Mouse (Mus musculus): ENCODE measurements at regions not wholly inside any gene's neighbourhood (a gene's known extent, or its start where the extent isn't known, plus 50 kb on each side); places are given as distances from the start of the nearest gene placed in this dataset.

DNA sequence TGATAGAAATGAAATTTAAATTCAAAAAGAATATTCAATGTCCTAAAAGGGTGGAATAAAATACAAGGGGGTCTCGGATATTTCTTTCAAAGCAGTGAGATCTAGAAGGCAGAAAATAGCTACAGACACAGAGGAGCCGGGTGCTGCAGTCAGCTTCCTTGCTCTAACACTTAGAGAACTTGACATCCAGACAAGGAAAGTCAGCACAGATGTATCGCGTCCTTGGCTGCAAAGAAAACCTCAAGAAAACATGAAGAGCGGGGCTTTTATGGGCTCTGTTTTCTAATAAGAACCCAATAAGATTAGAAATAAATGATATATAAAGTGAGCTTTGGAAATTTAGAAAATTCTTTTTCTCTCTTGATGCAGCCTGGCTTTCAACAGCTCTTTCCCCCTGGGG, 53.1 kb upstream of the Glis3 start:
- no peak for DNase-seq

DNA sequence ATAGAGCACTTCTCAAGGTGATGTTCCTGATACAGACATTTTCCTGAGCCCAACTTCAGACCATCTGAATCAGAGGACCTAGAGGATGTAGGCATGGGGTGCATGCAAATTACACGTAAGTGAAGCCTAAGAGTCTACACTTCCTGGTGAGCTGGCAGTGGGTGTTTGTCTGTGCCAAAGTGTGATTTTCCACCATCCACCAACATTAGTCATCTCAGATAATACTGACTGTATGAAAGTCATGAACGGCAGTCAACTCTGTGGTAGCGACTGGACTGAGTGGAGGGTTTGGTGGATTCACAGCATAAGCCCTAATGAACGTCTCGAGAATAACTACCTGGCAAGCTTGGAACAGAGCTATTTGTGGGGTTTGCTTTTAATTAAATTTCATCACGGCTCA, 53.9 kb upstream of the Glis3 start:
- DNase-seq = no peak

GRCm38 (mm10) chr19:28743176-28743793, 63.4 kb upstream of the Glis3 start:
- DNase-seq = no peak

DNA sequence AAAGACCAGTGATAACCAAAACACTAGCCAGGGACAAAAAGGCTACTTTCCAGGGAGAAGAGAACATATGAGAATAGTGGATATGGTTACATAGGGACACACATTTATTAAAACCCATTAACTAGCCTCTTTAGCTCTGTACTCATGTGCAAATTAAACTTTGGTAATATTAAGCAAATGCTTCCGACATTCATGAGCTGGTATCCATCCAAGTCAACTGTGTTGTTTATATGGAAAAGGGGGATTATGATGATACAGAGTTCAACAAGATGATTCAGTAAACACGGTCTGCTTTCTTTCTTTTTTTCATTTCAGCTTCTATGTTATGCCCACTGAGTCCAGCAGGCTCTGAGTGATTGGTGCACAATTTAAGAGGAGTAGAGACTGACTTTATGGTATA, 65.2 kb upstream of the Glis3 start:
- DNase-seq = no peak

DNA sequence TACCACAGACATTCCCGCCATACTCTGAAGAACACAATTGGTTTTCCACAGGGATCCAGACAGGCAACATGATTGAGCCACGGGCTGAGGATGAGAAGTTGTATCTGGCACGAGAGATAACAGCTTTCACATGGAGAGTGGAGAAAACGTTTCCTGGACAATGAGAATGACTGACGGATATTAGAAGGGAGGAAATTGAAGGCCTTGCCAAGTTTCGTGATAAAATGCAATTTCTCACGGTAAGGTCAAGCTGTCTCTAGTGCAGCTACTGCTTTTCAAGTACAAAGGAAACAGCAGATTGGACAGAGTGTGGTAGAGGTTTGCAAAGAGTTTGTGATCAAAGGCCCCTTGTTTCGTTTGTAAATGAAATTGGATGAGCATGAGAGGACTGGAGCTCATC, 65.7 kb upstream of the Glis3 start:
- DNase-seq = no peak

GRCm38 (mm10) chr19:28751091-28751490, 71.2 kb upstream of the Glis3 start:
- DNase-seq = no peak

- peak; percentile 67 for DNase-seq
These were observed 76.0 kb upstream of the Slc1a1 start for GRCm38 (mm10) chr19:28758854-28759253.

DNA sequence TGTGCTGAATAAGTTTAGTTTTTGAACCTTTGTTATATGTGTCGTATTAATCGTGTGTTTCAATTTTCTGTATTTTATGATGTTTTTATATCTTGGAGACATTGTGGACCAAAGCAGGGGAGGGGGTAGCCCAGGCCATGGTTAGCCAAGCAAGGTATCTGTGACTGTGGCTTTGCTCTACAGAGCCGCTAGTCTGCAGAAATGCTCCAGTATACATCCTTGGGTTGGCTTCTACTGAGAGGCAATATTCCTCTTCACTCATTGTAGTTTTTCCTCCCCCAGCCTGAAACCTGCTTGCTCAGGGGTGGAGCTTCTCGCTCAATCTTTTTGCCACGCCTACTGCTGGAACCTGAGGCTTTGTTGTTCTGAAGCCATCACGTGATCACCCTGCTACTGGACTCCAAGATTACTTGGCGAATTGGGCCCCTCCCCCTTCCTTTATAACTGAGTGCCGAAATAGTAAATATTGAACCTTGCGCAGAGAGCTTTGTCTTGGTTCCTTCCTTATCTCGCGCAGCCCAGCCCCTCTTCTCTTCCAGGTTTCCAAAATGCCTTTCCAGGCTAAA, 70.0 kb upstream of the Slc1a1 start:
- DNase-seq = no peak

DNA sequence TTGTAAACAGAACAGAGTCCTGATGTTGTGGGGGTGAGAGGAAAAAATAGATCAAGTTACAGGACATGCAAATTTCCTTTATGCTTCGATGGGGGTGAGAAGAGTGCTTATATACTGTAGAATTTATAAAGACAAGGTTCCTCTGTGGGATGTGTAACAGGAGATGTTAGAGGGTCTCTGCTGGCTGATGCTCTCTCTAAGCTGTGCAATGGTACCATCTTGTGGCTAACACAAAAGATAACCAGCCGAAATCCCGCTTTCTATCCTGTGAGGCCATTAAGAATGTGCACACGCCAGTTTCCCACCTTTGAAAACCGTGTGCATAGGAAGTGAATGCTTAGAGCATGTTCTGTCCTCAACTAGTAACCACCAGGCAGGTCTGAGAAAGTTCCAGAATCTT, 66.6 kb upstream of the Slc1a1 start:
- DNase-seq = no peak

- no peak for DNase-seq
These were observed 64.4 kb upstream of the Slc1a1 start for GRCm38 (mm10) chr19:28770419-28770818.

DNA sequence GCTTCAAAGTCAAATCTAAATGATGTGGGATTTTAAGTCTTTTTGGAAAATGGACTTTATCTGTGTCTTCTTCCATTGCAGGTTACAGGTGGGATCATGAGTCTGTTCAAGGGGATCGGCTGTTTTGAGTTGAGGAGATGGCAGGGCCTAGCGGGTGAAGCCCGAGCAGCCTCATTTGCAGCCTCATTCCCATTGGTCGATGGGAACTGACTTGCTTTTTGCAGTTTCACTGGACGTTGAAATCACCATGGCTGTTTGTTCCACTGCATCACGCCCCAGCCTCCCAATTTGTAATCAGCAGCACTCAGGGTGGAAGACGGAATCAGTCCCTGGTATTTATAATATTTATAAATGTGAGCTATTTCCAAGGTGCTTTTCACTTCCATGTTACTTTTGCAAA, 63.0 kb upstream of the Slc1a1 start:
- no peak for DNase-seq

DNA sequence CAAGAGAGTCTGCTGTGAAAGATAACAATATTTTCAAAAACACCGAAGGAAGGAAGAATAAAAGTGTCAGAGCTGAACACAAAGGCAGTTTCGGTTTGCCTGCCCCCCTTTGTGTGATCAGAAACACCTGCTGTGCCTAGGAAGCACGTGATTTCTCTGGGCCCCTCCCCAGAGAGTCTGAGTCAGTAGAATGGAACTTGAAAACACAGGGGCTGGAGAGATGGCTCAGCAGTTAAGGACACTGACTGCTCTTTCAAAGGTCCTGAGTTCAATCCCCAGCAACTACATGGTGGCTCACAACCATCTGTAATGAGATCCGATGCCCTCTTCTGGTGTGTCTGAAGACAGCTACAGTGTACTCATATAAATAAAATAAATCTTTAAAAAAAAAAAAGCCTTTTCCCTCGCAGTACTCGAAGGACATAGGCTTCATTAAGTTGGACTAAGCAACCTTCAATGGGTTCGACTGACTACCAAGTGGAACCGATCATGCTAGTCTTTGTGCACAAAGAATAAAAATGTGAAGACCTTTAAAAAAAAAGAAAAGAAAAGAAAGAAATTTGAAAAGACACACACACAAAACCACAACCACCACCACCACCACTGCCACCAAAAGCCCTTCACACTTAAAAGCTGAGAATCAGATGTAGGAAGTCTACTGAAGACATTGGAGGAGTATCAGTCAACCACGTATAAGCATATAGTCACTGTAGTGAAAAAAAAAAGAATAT, 61.8 kb upstream of the Slc1a1 start:
- DNase-seq = no peak

- no peak for DNase-seq
These were observed 58.0 kb upstream of the Slc1a1 start for GRCm38 (mm10) chr19:28776868-28777267.

GRCm38 (mm10) chr19:28777674-28778073, 57.2 kb upstream of the Slc1a1 start:
- no peak for DNase-seq

DNA sequence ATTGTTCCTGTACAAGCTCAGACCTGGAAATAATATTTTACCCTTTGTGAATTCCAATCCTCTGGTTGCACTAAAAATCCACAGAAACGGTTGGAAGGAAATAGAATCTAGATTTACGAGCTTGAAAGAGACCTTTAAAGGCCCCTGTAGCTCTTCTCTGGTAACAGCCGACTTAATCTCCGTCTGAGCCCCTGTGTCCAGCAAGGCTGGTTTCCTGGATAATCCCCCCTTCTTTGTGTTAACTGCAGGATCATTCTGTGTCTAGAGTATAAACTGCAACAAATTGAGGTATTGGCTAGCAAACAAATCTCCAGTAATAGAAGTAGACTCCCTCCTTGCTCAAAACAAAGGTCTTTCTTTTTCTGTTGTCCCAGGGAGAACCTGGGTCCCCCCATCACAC, 56.5 kb upstream of the Slc1a1 start:
- DNase-seq = no peak

GRCm38 (mm10) chr19:28781971-28782370, 52.9 kb upstream of the Slc1a1 start:
- no peak for DNase-seq

All from right cerebral cortex, postnatal 14 days (tissue).